Mouse (Mus musculus) layer of hippocampus, postnatal 14 days (tissue): ENCODE data around the gene Casp14. TPM values are rescaled to one million over a fixed set of nuclear protein-coding genes. Genes with fewer than 3 reads are reported as not detected.
"Not testable (repeated sequence)": the region's sequence is repeated elsewhere in the genome, so short reads cannot be mapped to it uniquely, and the experiment has no call there.

Source experiments
- DNase-seq, 2 experiments: peaks; one replicate each; pipeline ENCODE4 v3.0.0; 2021 to 2022; ENCODE audit warnings: low spot score in 2 of 2, mixed read lengths in 1 of 2
- total RNA-seq, 2 experiments: library from RNA; stranded (reverse); gene quantifications; 2 replicates each; pipeline ENCODE4 v1.2.3; 2021

Gene Casp14
- total RNA-seq, 2 experiments from 2014 or later = not detected

DNA sequence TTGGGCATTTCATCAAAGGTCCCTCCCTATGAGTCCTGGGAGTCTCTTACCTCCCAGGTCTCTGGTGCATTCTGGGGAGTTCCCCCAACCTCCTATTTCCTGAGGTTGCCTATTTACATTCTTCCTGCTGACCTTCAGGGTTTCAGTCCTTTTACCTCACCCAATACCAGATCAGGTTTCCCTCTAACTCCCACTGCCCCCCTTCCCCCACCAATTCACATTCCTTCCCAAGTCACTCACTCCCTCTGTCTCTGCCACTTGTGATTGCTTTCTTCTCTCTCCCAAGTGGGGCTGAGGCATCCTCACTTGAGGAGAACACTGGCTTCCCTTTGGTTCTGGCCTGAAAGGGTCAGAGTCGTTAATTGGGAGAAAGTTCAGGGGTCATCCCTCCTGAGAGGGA is 48.0 kb downstream of the Casp14 start:
- not testable (repeated sequence) for DNase-seq

DNA sequence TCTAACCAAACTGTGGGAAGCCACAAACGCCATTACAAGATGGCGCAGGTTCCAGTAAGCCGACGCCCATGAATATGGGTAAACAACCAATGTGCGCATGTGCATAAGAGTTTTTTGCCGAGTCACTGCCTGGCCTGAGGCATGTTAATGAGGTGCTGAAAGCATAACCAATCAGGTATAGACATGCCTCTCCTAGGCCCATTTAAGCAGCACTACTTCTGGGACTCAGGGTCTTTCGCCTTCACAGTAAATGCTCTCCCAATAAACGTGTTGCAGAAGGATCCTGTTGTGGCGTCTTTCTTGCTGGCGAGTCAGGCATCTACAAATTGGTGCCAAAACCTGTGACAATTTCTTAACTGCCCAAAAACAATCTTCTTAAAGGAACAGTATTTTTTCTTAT is 51.4 kb downstream of the Casp14 start:
- DNase-seq = not testable (repeated sequence)

DNA sequence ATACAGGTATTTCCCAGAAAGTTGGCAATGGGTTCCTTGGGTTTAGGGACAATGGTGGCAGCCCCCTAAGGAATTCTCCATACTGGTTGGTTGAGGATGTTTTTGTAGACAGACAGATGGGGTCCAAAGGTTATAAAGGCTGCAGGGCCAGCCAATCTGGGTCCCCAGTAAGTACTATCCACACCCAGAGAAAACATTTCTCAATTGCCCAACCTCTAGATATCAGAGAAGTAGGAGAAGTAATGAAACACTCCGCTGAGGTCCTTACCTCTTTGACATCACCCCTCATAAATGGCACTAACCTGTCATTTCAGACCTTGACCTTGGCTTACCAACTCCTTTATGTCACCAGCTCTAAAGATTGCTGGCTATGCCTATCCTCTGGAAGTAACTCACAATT is 53.5 kb downstream of the Casp14 start:
- no peak for DNase-seq

Other genes with a start within 250 kb of the Casp14 start
- not detected for gene Olfr1358, start 200.9 kb downstream of the Casp14 start, total RNA-seq
- gene Ilvbl, start 143.9 kb downstream of the Casp14 start, total RNA-seq = 10 to 100 TPM; 17.7 to 25.1 TPM
- 1 to 10 TPM; 5.0 to 5.1 TPM for gene Syde1, start 126.3 kb downstream of the Casp14 start, total RNA-seq
- not detected for gene Olfr1357, start 100.2 kb downstream of the Casp14 start, total RNA-seq
- under 1 TPM; 0.29 to 0.32 TPM for gene Ccdc105, start 34.8 kb upstream of the Casp14 start, total RNA-seq
- gene Slc1a6, start 62.2 kb upstream of the Casp14 start, total RNA-seq = 10 to 100 TPM; 13.2 to 15.5 TPM
- gene Olfr1356, start 133.9 kb upstream of the Casp14 start, total RNA-seq = not detected
- gene Olfr1355, start 157.2 kb upstream of the Casp14 start, total RNA-seq = not detected
- gene Olfr1354, start 194.9 kb upstream of the Casp14 start, total RNA-seq = not detected
- gene Olfr8, start 232.3 kb upstream of the Casp14 start, total RNA-seq = not detected
- not detected for gene Olfr1353, start 245.0 kb upstream of the Casp14 start, total RNA-seq